Mouse (Mus musculus) forebrain, embryonic 13.5 days (tissue): ENCODE data around the gene Ank. TPM values are rescaled to one million over a fixed set of nuclear protein-coding genes. Genes with fewer than 3 reads are reported as not detected.
A peak's percentile ranks its signal among the peaks of the same experiment; 100 is the strongest.

ENCODE experiments used
- ATAC-seq: fragments of 200-750 bp; cut with Nextera tagmentation; 2 replicates; pipeline ENCODE4 v1.8.0; 2017
- H3K27ac ChIP-seq: fragments of 300-500 bp; sonication (generic); 2 replicates; pipeline ENCODE4 v1.5.1; 2015; ENCODE audit warnings: inconsistent platforms, mild to moderate bottlenecking, moderate library complexity
- H3K27me3 ChIP-seq: fragments of 300-500 bp; sonication (generic); 2 replicates; pipeline ENCODE4 v1.6.1; 2015; ENCODE audit warnings: mild to moderate bottlenecking, inconsistent platforms
- H3K36me3 ChIP-seq: fragments of 300-500 bp; sonication (generic); 2 replicates; pipeline ENCODE4 v1.6.1; 2015; ENCODE audit warnings: mild to moderate bottlenecking, inconsistent platforms; ENCODE audit not compliant: poor library complexity, severe bottlenecking
- H3K4me1 ChIP-seq: fragments of 300-500 bp; sonication (generic); 2 replicates; pipeline ENCODE4 v1.6.1; 2015; ENCODE audit warnings: inconsistent platforms
- H3K4me2 ChIP-seq: fragments of 300-500 bp; sonication (generic); 2 replicates; pipeline ENCODE4 v1.6.1; 2015; ENCODE audit warnings: inconsistent platforms, mild to moderate bottlenecking, moderate library complexity
- H3K4me3 ChIP-seq: fragments of 300-500 bp; sonication (generic); 2 replicates; pipeline ENCODE4 v1.5.1; 2015; ENCODE audit warnings: mild to moderate bottlenecking, inconsistent platforms
- H3K9ac ChIP-seq: fragments of 300-500 bp; sonication (generic); 2 replicates; pipeline ENCODE4 v1.6.1; 2015; ENCODE audit warnings: mild to moderate bottlenecking, inconsistent platforms
- H3K9me3 ChIP-seq: fragments of 300-500 bp; sonication (generic); replicated peaks from 2 replicates; pipeline ENCODE4 v1.6.1; 2016; ENCODE audit warnings: inconsistent platforms
- WGBS: fragments of 180-500 bp; shearing (Covaris S2); methylation state at CpG from one replicate; pipeline ENCODE4 v1.1.7; 2015; 5-methylcytosine and 5-hydroxymethylcytosine counted together
- polyA plus RNA-seq: library from polyadenylated mRNA; unstranded; fragments of >200 nt; fragmentation: Nextera tagmentation; extraction: Ambion mirVana; gene quantifications from 2 replicates; pipeline ENCODE4 v1.2.1, GENCODE M21; 2015

Ank gene
- polyA plus RNA-seq, 1 experiment from 2014 or later, result 9.7 TPM

GRCm38 (mm10) chr15:27569924-27570323 is 103.4 kb downstream of the Ank start:
- H3K4me3 ChIP-seq, result no peak overlapping the region
- peaks cover 62% of the 10 kb centered on the region for H3K36me3 ChIP-seq
- H3K9ac ChIP-seq, result no peak overlapping the region
- no peaks in the 10 kb centered on the region for H3K4me1 ChIP-seq
- 74% methylated on average over 2 of the region's 2 CpGs for WGBS
- H3K4me2 ChIP-seq, result no peak overlapping the region
- H3K27ac ChIP-seq, result no peak overlapping the region
- H3K27me3 ChIP-seq, result no peaks in the 10 kb centered on the region
- no peak for ATAC-seq
- H3K9me3 ChIP-seq, result no peaks in the 10 kb centered on the region

GRCm38 (mm10) chr15:27570385-27570784 is 103.9 kb downstream of the Ank start:
- WGBS, result 92% methylated on average over 4 of the region's 4 CpGs
- H3K9me3 ChIP-seq, result no peaks in the 10 kb centered on the region
- H3K27me3 ChIP-seq, result no peaks in the 10 kb centered on the region
- no peak overlapping the region for H3K9ac ChIP-seq
- no peak for ATAC-seq
- H3K4me2 ChIP-seq, result no peak overlapping the region
- H3K4me3 ChIP-seq, result no peak overlapping the region
- 0 out of 2 replicates have a peak, but pooled peaks cover 2% of the 10 kb centered on the region for H3K4me1 ChIP-seq
- peaks cover 60% of the 10 kb centered on the region for H3K36me3 ChIP-seq
- H3K27ac ChIP-seq, result no peak overlapping the region

- Histone ChIP-seq H3K4me1 (0 out of 2 replicates have a peak, but pooled peaks cover 10% of the 10 kb centered on the region), H3K9me3 (no peaks in the 10 kb centered on the region), H3K27ac (no peak overlapping the region), H3K27me3 (no peaks in the 10 kb centered on the region), H3K36me3 (peaks cover 52% of the 10 kb centered on the region), H3K4me3 (no peak overlapping the region), H3K9ac (no peak overlapping the region), H3K4me2 (no peak overlapping the region)
- no peak for ATAC-seq
- 87% methylated on average over 8 of the region's 8 CpGs for WGBS
Observed at GRCm38 (mm10) chr15:27571179-27571578, 104.7 kb downstream of the Ank start.

- no peak overlapping the region for H3K4me3 ChIP-seq
- peaks cover 28% of the 10 kb centered on the region for H3K36me3 ChIP-seq
- H3K4me2 ChIP-seq, result no peak overlapping the region
- peak; percentile 5; the same call in 1 of the 2 replicates for ATAC-seq
- 73% methylated on average over 8 of the region's 8 CpGs for WGBS
- no peaks in the 10 kb centered on the region for H3K9me3 ChIP-seq
- no peak overlapping the region for H3K27ac ChIP-seq
- H3K27me3 ChIP-seq, result no peaks in the 10 kb centered on the region
- no peak overlapping the region for H3K9ac ChIP-seq
- H3K4me1 ChIP-seq, result 0 out of 2 replicates have a peak, but pooled peaks cover 12% of the 10 kb centered on the region
Observed at GRCm38 (mm10) chr15:27574992-27575781, 108.7 kb downstream of the Ank start.

GRCm38 (mm10) chr15:27575932-27576331 is 109.5 kb downstream of the Ank start:
- Histone ChIP-seq H3K27me3 (no peaks in the 10 kb centered on the region), H3K4me2 (no peak overlapping the region), H3K4me3 (no peak overlapping the region), H3K9ac (no peak overlapping the region), H3K27ac (no peak overlapping the region), H3K9me3 (no peaks in the 10 kb centered on the region), H3K36me3 (peaks cover 31% of the 10 kb centered on the region), H3K4me1 (0 out of 2 replicates have a peak, but pooled peaks cover 15% of the 10 kb centered on the region)
- WGBS, result 80% methylated on average over 3 of the region's 3 CpGs
- ATAC-seq, result no peak

- WGBS, result 82% methylated on average over 1 of the region's 1 CpGs
- no peak for ATAC-seq
Observed at GRCm38 (mm10) chr15:27576886-27577285, 110.4 kb downstream of the Ank start.

GRCm38 (mm10) chr15:27577915-27578780 is 111.7 kb downstream of the Ank start:
- Histone ChIP-seq H3K27ac (no peak overlapping the region), H3K27me3 (no peaks in the 10 kb centered on the region), H3K4me2 (no peak overlapping the region), H3K9ac (no peak overlapping the region), H3K4me3 (no peak overlapping the region), H3K4me1 (peaks cover 24% of the 10 kb centered on the region), H3K36me3 (peaks cover 11% of the 10 kb centered on the region; the same call in 1 of the 2 replicates), H3K9me3 (no peaks in the 10 kb centered on the region)
- ATAC-seq, result no peak
- 82% methylated on average over 16 of the region's 16 CpGs for WGBS

More at GRCm38 (mm10) chr15:27576886-27577285, 110.4 kb downstream of the Ank start:
- Histone ChIP-seq H3K4me3 (no peak overlapping the region), H3K4me2 (no peak overlapping the region), H3K9me3 (no peaks in the 10 kb centered on the region), H3K9ac (no peak overlapping the region), H3K4me1 (peaks cover 24% of the 10 kb centered on the region), H3K27me3 (no peaks in the 10 kb centered on the region), H3K36me3 (peaks cover 22% of the 10 kb centered on the region), H3K27ac (no peak overlapping the region)

- no peaks in the 10 kb centered on the region for H3K27me3 ChIP-seq
- H3K36me3 ChIP-seq, result peaks cover 17% of the 10 kb centered on the region; the same call in 1 of the 2 replicates
- no peak overlapping the region for H3K4me3 ChIP-seq
- 91% methylated on average over 6 of the region's 6 CpGs for WGBS
- ATAC-seq, result no peak
- H3K4me1 ChIP-seq, result peaks cover 24% of the 10 kb centered on the region
- H3K9me3 ChIP-seq, result no peaks in the 10 kb centered on the region
- no peak overlapping the region for H3K27ac ChIP-seq
- no peak overlapping the region for H3K9ac ChIP-seq
- no peak overlapping the region for H3K4me2 ChIP-seq
Observed at GRCm38 (mm10) chr15:27578918-27579317, 112.4 kb downstream of the Ank start.

GRCm38 (mm10) chr15:27579853-27580252 is 113.4 kb downstream of the Ank start:
- H3K4me3 ChIP-seq, result no peak overlapping the region
- H3K27ac ChIP-seq, result no peak overlapping the region
- 94% methylated on average over 2 of the region's 2 CpGs for WGBS
- no peaks in the 10 kb centered on the region for H3K27me3 ChIP-seq
- no peaks in the 10 kb centered on the region for H3K9me3 ChIP-seq
- no peak for ATAC-seq
- no peak overlapping the region for H3K9ac ChIP-seq
- peaks cover 24% of the 10 kb centered on the region for H3K4me1 ChIP-seq
- H3K4me2 ChIP-seq, result no peak overlapping the region
- peaks cover 21% of the 10 kb centered on the region; the same call in 1 of the 2 replicates for H3K36me3 ChIP-seq

- Histone ChIP-seq H3K27me3 (no peaks in the 10 kb centered on the region), H3K4me2 (no peak overlapping the region), H3K9ac (no peak overlapping the region), H3K4me3 (no peak overlapping the region), H3K36me3 (peaks cover 25% of the 10 kb centered on the region), H3K4me1 (peaks cover 18% of the 10 kb centered on the region), H3K9me3 (no peaks in the 10 kb centered on the region), H3K27ac (no peak overlapping the region)
- ATAC-seq, result no peak
- WGBS, result 68% methylated on average over 2 of the region's 2 CpGs
Observed at GRCm38 (mm10) chr15:27580771-27581170, 114.3 kb downstream of the Ank start.

GRCm38 (mm10) chr15:27581640-27582039 is 115.2 kb downstream of the Ank start:
- Histone ChIP-seq H3K4me1 (peaks cover 12% of the 10 kb centered on the region), H3K9me3 (no peaks in the 10 kb centered on the region), H3K9ac (no peak overlapping the region), H3K27me3 (no peaks in the 10 kb centered on the region), H3K4me3 (no peak overlapping the region), H3K27ac (peak overlapping the region; percentile 21), H3K4me2 (no peak overlapping the region), H3K36me3 (peaks cover 33% of the 10 kb centered on the region)
- 14% methylated on average over 3 of the region's 3 CpGs for WGBS
- ATAC-seq, result no peak; the same call in 1 of the 2 replicates

- Histone ChIP-seq H3K4me2 (no peak overlapping the region), H3K4me1 (peaks cover 12% of the 10 kb centered on the region), H3K27ac (no peak overlapping the region), H3K9ac (no peak overlapping the region), H3K36me3 (peaks cover 36% of the 10 kb centered on the region), H3K9me3 (no peaks in the 10 kb centered on the region), H3K27me3 (no peaks in the 10 kb centered on the region), H3K4me3 (no peak overlapping the region)
- ATAC-seq, result 0 out of 2 replicates have a peak, but pooled peaks have one; percentile 2
- 87% methylated on average over 3 of the region's 3 CpGs for WGBS
Observed at GRCm38 (mm10) chr15:27582428-27582827, 116.0 kb downstream of the Ank start.
